Mouse (Mus musculus) MN1 (cell line): ENCODE data around the gene Akt1.

Experiments
- DNase-seq: peaks from one replicate; pipeline ENCODE4 v3.0.0-alpha.2; 2016; ENCODE audit warnings: low spot score

Gene Akt1

GRCm38 (mm10) chr12:112688458-112688857 lies 13.8 kb upstream of the Akt1 start:
- DNase-seq = no peak

- DNase-seq = no peak
Observed at GRCm38 (mm10) chr12:112683351-112683750, 8.7 kb upstream of the Akt1 start.

- DNase-seq = peak; percentile 26
Observed at GRCm38 (mm10) chr12:112679027-112679996, 4.6 kb upstream of the Akt1 start.

- DNase-seq = peak; percentile 83
Observed at GRCm38 (mm10) chr12:112678555-112679026, 3.9 kb upstream of the Akt1 start, which contains the start of gene Zbtb42. Gene Zbtb42, plus strand, starts transcription at chr12:112678828.

DNA sequence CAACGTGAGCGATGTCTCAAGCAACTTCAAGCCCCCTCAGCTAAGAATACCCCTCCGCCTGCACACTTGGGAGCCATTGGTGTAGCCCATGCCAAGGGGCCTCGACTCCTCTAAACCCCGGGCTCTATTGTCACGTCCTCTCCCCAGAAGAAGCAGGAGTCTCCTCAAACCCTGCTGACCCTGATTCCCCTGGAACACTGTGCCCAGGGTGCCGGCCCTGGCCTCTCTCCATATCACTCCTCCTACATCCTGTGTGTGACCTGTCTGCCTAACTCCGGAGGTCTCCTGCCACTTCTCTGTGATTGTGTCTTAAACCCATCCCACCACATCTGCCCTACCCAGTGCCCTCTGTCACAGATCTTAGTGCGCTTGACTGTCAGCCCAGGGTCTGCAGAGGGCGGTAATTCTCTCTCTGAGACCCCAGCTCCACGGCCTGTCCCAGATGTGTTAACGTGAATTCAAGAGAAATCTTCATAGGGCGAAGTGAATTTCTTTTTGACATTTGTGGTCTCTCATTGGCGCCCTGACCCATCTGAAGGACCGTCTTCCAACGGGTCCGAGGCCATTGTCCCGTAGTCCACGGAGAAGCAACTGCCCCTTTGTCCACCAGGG lies 3.4 kb upstream of the Akt1 start:
- no peak for DNase-seq

- no peak for DNase-seq
Observed at GRCm38 (mm10) chr12:112677076-112677475, 2.4 kb upstream of the Akt1 start.

GRCm38 (mm10) chr12:112675245-112676035 lies 756 bp upstream of the Akt1 start:
- peak; percentile 87 for DNase-seq

- peak; percentile 44 for DNase-seq
Observed at GRCm38 (mm10) chr12:112673576-112674091, 1.1 kb downstream of the Akt1 start.

DNA sequence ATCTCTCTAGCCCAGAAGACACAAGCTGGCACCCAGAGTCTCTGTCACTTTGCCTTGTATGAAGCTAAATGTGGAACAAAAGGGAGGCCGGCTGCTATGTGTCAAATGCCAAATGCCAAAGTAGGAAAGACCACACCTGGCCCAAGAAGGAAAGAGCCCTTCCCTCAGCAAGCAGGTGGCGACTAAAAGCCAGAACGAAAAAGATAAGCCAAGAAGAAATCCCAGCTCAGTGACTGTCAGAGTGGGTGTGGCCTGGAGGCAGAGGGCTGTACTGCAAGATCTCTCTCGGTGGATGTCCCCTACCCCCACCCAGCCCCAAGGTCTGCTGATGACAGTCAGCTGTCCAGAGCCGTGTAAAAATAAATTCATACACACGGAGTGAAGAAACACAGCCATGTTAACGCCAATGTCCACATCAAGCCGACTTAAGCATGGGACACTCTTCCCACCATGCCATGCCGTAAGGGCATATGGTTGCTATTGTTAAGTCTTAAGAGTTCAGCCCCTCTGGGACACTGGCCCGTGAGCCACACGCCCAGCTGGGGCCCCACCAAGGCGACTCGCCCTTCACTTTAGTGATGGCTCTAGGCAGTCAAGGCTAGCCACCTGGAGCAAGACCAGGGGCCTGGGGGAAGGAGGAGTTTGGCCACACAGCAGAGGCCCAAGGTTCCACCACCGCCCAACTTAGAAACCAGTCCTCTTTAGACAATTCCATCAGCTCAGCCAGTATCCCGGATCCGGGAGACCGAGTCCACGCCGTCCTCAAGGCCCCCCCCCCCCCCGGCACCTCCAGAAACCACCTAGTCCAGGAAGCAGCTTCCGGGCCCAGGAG lies 1.7 kb downstream of the Akt1 start:
- DNase-seq = peak; percentile 46

- no peak for DNase-seq
Observed at GRCm38 (mm10) chr12:112671891-112672290, 2.8 kb downstream of the Akt1 start.

DNA sequence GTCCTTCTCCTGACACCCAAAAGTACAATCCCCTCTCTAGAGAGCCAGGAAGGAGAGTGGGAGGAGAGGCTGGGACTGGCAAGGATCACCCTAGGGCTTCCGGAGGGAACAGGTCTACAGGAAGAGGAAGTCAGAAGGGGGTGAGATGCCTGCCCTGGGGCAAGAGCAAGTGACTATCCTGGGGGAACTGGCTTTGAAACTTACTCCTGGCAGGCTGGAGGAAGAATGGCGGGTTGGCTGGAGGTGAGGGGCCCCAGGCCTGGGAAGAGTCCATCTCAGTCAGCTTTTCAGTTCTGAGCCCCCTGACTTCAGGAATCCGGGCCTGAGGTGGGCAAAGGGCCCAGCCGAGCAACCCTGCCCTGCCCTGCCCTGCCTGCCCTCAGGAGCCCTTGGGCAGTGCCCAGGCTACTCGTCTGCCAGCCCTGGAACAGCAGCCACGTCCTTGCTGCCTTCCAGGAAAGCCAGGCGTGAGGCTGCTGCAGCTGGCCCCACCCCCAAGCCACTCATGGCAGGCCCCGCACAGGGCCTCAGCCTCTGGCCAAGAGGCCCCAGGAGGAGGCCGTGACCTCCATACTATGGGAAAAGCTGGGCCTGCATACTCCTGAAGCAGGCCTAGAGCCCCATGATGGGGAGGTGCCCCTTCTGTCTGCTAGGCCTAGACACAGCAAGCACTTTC lies 3.8 kb downstream of the Akt1 start:
- peak; percentile 39 for DNase-seq

DNA sequence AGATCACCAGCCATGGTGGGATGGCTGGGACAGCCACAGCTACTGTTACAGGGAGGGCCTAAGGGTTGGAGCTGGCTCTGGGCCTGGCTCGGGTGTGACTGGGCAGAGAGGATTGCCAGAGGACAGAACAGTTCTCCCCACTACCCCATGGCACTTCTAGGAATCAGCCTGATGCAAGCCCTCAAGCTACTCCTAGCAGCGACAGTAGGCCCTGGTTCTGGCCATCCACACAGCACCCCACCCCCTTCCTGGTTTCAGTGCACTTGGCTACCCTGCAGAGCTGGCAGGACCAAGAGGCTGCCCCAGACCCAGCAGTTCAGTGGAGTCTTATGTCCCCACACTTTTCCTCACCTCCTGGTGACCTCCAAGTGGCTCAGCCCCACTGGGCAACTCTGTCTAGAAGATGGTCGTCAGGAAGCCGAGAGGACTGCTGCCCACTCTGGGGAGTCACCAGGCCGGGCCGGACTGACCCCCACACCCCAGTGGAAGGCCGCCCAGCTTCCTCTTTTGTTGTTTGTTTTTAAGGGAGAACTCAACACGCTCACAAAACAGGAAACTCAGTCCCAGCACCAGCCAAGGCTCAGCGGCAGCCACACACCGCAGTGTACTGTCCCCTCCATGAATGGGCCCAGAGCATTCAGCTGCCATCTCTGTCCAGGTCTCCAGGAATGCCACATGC lies 6.9 kb downstream of the Akt1 start:
- DNase-seq = no peak

DNA sequence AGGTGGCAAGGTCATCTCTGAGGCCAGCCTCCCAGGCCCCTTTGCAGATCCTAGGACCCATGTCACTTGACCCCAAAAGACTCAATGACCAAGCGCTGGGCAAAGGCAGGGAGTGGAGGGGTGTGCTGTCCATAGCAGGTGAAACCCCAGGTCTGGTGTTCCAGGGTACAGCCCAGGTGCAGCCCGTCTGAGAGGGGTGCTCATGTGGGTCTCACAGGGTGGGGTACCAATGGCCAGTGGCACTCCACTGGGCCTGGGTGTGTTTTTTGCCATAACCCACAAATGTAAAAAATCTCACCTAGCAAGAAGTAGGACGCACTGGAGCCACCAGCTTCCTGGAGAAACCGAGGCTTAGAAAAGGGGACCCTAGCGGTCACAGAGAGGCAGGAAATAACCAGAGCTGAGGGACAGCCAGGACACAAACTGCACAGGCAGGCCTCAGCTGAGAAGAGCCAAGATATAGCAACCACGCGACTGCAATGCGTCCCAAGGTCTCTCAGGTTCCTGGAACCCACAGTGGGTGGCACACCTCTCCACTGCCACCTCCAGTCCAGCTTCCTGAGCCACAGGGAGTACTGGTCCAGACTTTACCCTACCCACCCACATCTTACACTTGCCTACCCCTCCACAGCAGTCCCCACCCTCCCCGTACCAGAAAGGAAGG lies 8.7 kb downstream of the Akt1 start:
- DNase-seq = no peak

- no peak for DNase-seq
Observed at GRCm38 (mm10) chr12:112665445-112665844, 9.2 kb downstream of the Akt1 start.

DNA sequence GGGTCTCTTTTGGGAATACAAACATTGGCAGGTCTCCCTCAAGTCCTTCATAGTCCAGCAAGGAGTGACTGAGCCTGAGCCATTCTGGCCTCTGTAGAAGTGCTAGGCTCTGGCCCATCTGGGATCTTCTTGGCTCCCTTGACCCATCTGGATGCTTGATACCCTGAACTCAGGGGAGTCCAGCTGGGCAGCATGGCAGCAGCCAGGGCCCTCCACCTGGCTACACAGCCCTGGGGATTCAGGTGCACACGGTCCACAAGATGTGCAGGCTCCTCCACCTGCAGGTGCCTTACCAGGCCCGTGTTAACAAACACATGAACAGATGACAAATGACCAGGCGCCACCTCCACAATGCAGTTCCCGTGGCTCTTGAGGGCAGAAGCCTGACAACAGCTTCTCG lies 10.0 kb downstream of the Akt1 start:
- DNase-seq = no peak

GRCm38 (mm10) chr12:112664124-112664523 lies 10.6 kb downstream of the Akt1 start:
- no peak for DNase-seq

DNA sequence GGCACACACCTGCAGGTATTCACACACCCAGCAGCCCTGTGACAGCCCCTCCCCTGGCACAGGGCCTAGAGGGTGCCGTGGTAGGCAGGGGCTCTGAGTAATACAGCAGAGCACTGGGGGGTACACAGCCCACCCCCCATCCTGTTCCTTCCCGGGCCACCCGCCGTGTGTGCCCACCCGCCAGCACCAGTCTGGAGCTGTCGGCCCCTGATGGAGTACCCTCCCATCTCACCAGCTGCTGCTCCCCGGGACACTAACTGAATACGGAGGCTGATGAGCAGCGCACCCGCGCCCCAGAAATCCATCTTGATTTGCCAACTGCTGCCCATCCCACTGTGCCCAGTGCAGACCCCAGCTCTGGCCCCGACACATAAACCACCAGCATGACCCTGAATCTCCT lies 11.0 kb downstream of the Akt1 start:
- no peak for DNase-seq

DNA sequence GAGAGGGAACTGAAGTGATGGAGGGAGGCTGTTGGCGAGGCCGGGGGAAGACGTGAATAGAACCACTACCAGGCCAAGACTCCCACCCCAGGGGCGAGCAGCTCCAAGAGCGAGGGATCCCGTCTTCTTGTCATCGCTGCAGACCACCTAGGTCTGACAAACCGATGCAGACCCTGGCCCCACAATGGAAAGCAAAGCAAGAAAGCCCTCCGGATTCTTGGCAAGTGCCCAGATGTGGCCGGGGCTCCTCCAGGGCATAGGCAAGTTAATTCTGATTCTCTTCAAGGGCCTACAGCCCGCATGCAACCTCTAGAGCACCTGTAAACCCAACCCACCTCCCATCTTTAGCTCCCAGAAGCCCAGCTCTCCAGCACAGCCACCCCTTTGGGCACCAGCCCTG lies 11.4 kb downstream of the Akt1 start:
- DNase-seq = no peak

GRCm38 (mm10) chr12:112661851-112662250 lies 12.8 kb downstream of the Akt1 start:
- DNase-seq = no peak

DNA sequence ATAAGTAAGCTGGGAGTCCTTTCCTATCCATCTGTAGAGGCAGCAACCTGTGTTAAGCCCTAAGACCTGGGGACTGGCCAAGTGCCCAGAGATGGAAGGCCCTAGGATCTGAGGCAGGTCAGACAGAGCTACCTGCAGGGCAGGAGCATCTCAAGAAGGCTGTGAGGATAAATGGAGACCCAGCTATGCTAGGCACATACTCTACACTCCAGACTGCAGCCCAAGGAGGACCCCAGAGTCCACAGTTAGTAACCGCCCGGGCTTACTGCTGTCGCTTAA lies 13.4 kb downstream of the Akt1 start:
- no peak for DNase-seq
